Mouse (Mus musculus) bone marrow, adult 2 months (tissue): ENCODE measurements around the gene Zc3hav1.

Experiments used
- CTCF ChIP-seq: fragments of 200-500 bp; IDR thresholded peaks from 2 replicates; pipeline ENCODE4 v1.5.1; 2011; ENCODE audit warnings: low read length, control low read depth; ENCODE audit not compliant: control insufficient read depth, insufficient read depth
- POLR2A ChIP-seq: fragments of 200-500 bp; IDR thresholded peaks from 2 replicates; pipeline ENCODE4 v1.6.1; 2011; ENCODE audit warnings: low read depth, mild to moderate bottlenecking, control low read depth, low read length, borderline replicate concordance; ENCODE audit not compliant: control insufficient read depth

GRCm38 (mm10) chr6:38344006-38344670 is 10.3 kb downstream of the Zc3hav1 start:
- TF ChIP-seq CTCF (no peak), POLR2A (no peak)
